Mouse (Mus musculus) bone marrow macrophage, adult 2 months (primary cell): ENCODE measurements around the gene Vgll4.

Experiments
- CTCF ChIP-seq: IDR thresholded peaks from 2 replicates; pipeline ENCODE4 v1.5.1; 2012; ENCODE audit warnings: low read depth, mild to moderate bottlenecking, low read length, moderate library complexity
- POLR2A ChIP-seq: IDR thresholded peaks from 2 replicates; pipeline ENCODE4 v1.6.1; 2012; ENCODE audit warnings: mild to moderate bottlenecking, low read depth, low read length, borderline replicate concordance

GRCm38 (mm10) chr6:114919670-114920313 is 50.0 kb downstream of the Vgll4 start:
- peak; percentile 7; the same call in 1 of the 2 replicates for TF ChIP-seq CTCF
- no peak for TF ChIP-seq POLR2A
